Mouse (Mus musculus): Measurements from ENCODE around the gene Sestd1. TPM values are rescaled to one million over a fixed set of nuclear protein-coding genes. Genes with fewer than 3 reads are reported as not detected.

Sestd1 gene
- polyA plus RNA-seq, 1 experiment: 11.3 TPM

DNA sequence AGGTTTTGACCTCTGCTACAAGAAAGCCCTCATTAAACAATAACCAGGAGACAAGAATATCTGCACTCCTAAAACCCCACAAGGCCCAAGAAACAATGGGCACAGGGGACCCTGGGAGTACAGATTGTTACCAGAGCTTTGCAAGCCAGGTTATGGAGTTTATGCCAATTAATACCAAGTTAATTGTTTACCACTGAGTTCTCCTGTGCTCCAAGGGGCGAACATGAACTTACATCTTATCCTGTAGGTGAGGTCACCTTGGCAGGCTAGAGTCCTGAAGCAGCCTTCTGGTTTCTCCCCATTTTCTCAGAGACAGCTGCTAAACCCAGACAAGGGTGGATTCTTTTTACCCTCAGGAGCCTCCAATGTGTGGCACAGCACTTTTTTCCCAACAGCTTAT, 32.0 kb downstream of the Sestd1 start:
- H3K36me3 ChIP-seq (ENCODE audit: control insufficient read depth, insufficient read depth): no peaks in the 10 kb centered on the region
- H3K79me2 ChIP-seq (ENCODE audit: control insufficient read depth, insufficient read depth): peaks cover 6% of the 10 kb centered on the region
- no peak for TF ChIP-seq POLR2AphosphoS2 (IDR thresholded peaks at IDR 0.05; ENCODE audit: insufficient read length, low read depth)
- no peak for TF ChIP-seq E2F4 (IDR thresholded peaks at IDR 0.05; ENCODE audit: insufficient read depth)
- no peak for TF ChIP-seq MYOG (IDR thresholded peaks at IDR 0.05; ENCODE audit: control insufficient read depth in 1 of 3, insufficient read depth in 1 of 3, insufficient read length in 2 of 3, low read depth in 2 of 3)
- no peak for TF ChIP-seq USF1 (IDR thresholded peaks at IDR 0.05; ENCODE audit: low read depth)
- H3K27me3 ChIP-seq (ENCODE audit: control insufficient read depth, insufficient read depth, insufficient read length): no peaks in the 10 kb centered on the region
- no peak overlapping the region for H3ac ChIP-seq (ENCODE audit: control insufficient read depth, insufficient read length)
- H3K4me3 ChIP-seq: no peak overlapping the region
- H3K4me2 ChIP-seq (ENCODE audit: low read depth): no peak overlapping the region

DNA sequence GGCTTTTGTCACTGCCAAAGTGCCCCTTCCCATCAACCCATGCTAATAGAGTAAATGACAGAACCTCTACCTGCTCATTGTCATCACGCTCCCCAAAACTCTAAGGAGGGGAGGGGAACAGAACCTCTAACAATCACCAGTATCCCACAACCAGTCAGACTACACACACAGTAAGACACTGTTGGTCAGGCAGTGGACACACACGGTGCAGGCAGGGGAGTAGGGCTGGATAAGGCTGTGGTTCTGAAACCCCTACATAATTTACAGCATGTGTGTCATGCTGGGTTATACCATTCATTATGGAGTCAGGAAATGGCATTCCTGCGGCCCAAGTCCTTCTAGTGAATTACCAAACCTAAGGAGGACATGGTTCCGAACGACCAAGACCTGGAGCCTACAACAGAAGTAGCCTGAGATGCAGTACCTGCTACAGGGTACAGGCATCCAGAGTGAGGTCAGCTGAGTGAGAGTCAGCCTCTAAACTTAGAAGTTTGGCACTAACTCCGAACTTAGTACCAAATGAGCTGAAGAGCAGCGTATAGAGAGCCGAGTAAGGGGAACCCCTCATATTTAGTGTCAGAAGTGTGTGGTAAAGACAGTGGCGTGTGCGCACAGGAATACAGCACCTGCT, 33.1 kb downstream of the Sestd1 start:
- no peaks in the 10 kb centered on the region for H3K27me3 ChIP-seq (ENCODE audit: control insufficient read depth, insufficient read depth, insufficient read length)
- TF ChIP-seq POLR2A (IDR thresholded peaks at IDR 0.05; ENCODE audit: insufficient read length, low read depth) (no peak), MYOG (IDR thresholded peaks at IDR 0.05; ENCODE audit: control insufficient read depth in 1 of 3, insufficient read depth in 1 of 3, insufficient read length in 2 of 3, low read depth in 2 of 3) (no peak), TCF12 (IDR thresholded peaks at IDR 0.05; ENCODE audit: insufficient read depth, poor library complexity, severe bottlenecking) (no peak), MYOD1 (IDR thresholded peaks at IDR 0.05; ENCODE audit: control insufficient read depth in 1 of 3, insufficient read length in 2 of 3, low read depth in 2 of 3) (no peak)
- no peak overlapping the region for H3K4me3 ChIP-seq
- no peak overlapping the region for H3K4me2 ChIP-seq (ENCODE audit: low read depth)
- no peak overlapping the region for H3ac ChIP-seq (ENCODE audit: control insufficient read depth, insufficient read length)
- peaks cover 6% of the 10 kb centered on the region for H3K79me2 ChIP-seq (ENCODE audit: control insufficient read depth, insufficient read depth)
- no peaks in the 10 kb centered on the region for H3K36me3 ChIP-seq (ENCODE audit: control insufficient read depth, insufficient read depth)

DNA sequence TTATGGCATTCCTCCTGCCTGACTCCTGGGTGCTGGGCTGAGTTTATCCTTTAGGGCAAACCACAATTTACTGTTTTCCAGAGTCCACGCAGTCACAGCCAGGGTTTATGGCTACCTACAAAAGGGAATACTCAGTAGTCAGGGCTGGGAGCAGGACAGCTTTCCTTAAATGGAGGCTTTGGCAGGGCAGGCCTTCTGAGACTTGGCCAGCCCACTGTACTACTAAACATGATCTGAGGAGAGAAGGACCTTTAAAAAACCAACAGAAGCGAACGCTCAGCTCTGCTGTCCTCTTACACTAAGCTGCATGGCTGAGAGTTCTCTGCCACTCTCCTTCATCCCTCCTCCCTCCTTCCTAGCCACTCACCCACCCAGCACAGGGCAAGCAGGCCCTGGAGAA, 34.6 kb downstream of the Sestd1 start:
- Histone ChIP-seq H3K4me3 (no peak overlapping the region), H3ac (ENCODE audit: control insufficient read depth, insufficient read length) (no peak overlapping the region), H3K79me2 (ENCODE audit: control insufficient read depth, insufficient read depth) (peaks cover 6% of the 10 kb centered on the region), H3K27me3 (ENCODE audit: control insufficient read depth, insufficient read depth, insufficient read length) (no peaks in the 10 kb centered on the region), H3K4me2 (ENCODE audit: low read depth) (no peak overlapping the region), H3K36me3 (ENCODE audit: control insufficient read depth, insufficient read depth) (peaks cover 9% of the 10 kb centered on the region)
- TF ChIP-seq POLR2AphosphoS2 (IDR thresholded peaks at IDR 0.05; ENCODE audit: insufficient read length, low read depth): no peak
- TF ChIP-seq MAX (IDR thresholded peaks at IDR 0.05; ENCODE audit: low read depth): no peak
- TF ChIP-seq POLR2A (IDR thresholded peaks at IDR 0.05; ENCODE audit: insufficient read length, low read depth): no peak

DNA sequence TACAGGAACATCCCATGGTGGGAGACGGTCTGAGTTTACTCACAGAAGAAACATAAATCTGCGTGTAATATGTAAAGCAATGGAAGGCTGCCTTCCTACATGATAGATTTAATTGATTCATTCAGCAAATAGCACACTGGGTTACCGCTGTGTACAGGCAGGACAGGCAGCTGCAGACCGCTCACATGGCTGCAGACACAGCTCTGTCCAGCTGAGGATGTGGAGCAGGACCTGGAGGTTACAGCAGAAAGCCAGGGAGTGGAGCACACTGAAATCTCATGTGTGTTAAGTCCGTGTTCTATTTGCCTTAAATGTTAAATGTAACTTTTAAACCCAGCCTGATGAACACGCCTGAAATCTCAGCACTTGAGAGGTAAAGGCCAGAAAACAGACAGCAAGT, 38.1 kb downstream of the Sestd1 start:
- H3K4me3 ChIP-seq: no peak overlapping the region
- TF ChIP-seq POLR2A (IDR thresholded peaks at IDR 0.05; ENCODE audit: insufficient read length, low read depth): no peak
- no peak for TF ChIP-seq MAX (IDR thresholded peaks at IDR 0.05; ENCODE audit: low read depth)
- TF ChIP-seq TCF12 (IDR thresholded peaks at IDR 0.05; ENCODE audit: insufficient read depth, poor library complexity, severe bottlenecking): no peak
- TF ChIP-seq MYOD1 (IDR thresholded peaks at IDR 0.05; ENCODE audit: control insufficient read depth in 1 of 3, insufficient read length in 2 of 3, low read depth in 2 of 3): no peak
- TF ChIP-seq E2F4 (IDR thresholded peaks at IDR 0.05; ENCODE audit: insufficient read depth): no peak
- no peak for TF ChIP-seq SRF (IDR thresholded peaks at IDR 0.05; ENCODE audit: control insufficient read depth, insufficient read length, low read depth)
- no peak for TF ChIP-seq CEBPB (IDR thresholded peaks at IDR 0.05; ENCODE audit: insufficient read depth, poor library complexity, severe bottlenecking)
- no peak for TF ChIP-seq REST (IDR thresholded peaks at IDR 0.05; ENCODE audit: insufficient read depth, insufficient read length)
- TF ChIP-seq MYOG (IDR thresholded peaks at IDR 0.05; ENCODE audit: control insufficient read depth in 1 of 3, insufficient read depth in 1 of 3, insufficient read length in 2 of 3, low read depth in 2 of 3): no peak
- no peak for TF ChIP-seq USF1 (IDR thresholded peaks at IDR 0.05; ENCODE audit: low read depth)
- no peak for TF ChIP-seq TCF3 (IDR thresholded peaks at IDR 0.05; ENCODE audit: insufficient read length, low read depth)
- TF ChIP-seq POLR2AphosphoS2 (IDR thresholded peaks at IDR 0.05; ENCODE audit: insufficient read length, low read depth): no peak
- peaks cover 6% of the 10 kb centered on the region for H3K79me2 ChIP-seq (ENCODE audit: control insufficient read depth, insufficient read depth)
- no peak overlapping the region for H3K4me2 ChIP-seq (ENCODE audit: low read depth)
- peaks cover 9% of the 10 kb centered on the region for H3K36me3 ChIP-seq (ENCODE audit: control insufficient read depth, insufficient read depth)
- no peak overlapping the region for H3ac ChIP-seq (ENCODE audit: control insufficient read depth, insufficient read length)
- no peaks in the 10 kb centered on the region for H3K27me3 ChIP-seq (ENCODE audit: control insufficient read depth, insufficient read depth, insufficient read length)

DNA sequence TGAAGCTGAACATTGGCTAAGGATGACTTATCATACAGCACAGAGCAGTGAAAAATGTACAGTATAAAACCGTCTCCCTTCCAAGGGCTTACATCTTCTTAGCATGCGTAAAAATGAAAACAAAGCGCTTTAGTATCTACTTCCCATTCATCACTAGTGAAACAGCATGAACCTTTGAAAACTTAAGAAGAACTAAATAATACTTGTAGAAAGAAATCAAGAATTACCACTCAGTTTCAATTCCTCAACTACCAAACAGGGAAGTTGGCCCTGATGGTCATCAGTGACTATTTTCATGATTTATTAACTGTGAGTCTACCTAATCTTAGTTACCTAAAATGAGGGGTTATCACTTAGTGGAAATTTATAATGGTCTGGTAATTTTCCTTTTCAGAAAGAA, 41.8 kb downstream of the Sestd1 start:
- TF ChIP-seq SRF (IDR thresholded peaks at IDR 0.05; ENCODE audit: control insufficient read depth, insufficient read length, low read depth) (no peak), POLR2AphosphoS2 (IDR thresholded peaks at IDR 0.05; ENCODE audit: insufficient read length, low read depth) (no peak), REST (IDR thresholded peaks at IDR 0.05; ENCODE audit: insufficient read depth, insufficient read length) (no peak)
- Histone ChIP-seq H3K27me3 (ENCODE audit: control insufficient read depth, insufficient read depth, insufficient read length) (no peaks in the 10 kb centered on the region), H3K4me3 (no peak overlapping the region), H3K79me2 (ENCODE audit: control insufficient read depth, insufficient read depth) (no peaks in the 10 kb centered on the region), H3ac (ENCODE audit: control insufficient read depth, insufficient read length) (no peak overlapping the region), H3K36me3 (ENCODE audit: control insufficient read depth, insufficient read depth) (peaks cover 20% of the 10 kb centered on the region), H3K4me2 (ENCODE audit: low read depth) (no peak overlapping the region)

DNA sequence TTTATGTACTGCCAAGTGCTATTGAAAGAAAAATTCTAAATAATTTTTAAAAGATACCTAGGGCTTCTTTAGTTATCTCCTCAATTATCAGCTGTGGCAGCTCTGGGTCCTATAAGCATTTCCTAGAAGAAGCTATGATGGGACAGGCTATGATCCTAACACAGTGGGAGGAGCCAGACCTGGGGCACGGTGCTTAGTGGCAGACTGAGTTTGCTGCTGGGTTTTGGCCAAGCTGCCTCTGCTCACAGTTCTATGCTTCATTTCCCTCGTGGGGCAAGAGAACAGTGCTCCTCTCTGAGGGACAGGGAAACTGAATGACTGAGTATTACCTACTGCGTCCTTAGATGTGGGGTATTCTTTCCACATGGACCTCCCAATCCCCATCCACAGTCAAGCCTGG, 42.3 kb downstream of the Sestd1 start:
- TF ChIP-seq REST (IDR thresholded peaks at IDR 0.05; ENCODE audit: insufficient read depth, insufficient read length): no peak
- TF ChIP-seq E2F4 (IDR thresholded peaks at IDR 0.05; ENCODE audit: insufficient read depth): no peak
- no peak for TF ChIP-seq SRF (IDR thresholded peaks at IDR 0.05; ENCODE audit: control insufficient read depth, insufficient read length, low read depth)
- TF ChIP-seq MYOG (IDR thresholded peaks at IDR 0.05; ENCODE audit: control insufficient read depth in 1 of 3, insufficient read depth in 1 of 3, insufficient read length in 2 of 3, low read depth in 2 of 3): no peak
- TF ChIP-seq CEBPB (IDR thresholded peaks at IDR 0.05; ENCODE audit: insufficient read depth, poor library complexity, severe bottlenecking): no peak
- H3K4me3 ChIP-seq: no peak overlapping the region
- no peaks in the 10 kb centered on the region for H3K27me3 ChIP-seq (ENCODE audit: control insufficient read depth, insufficient read depth, insufficient read length)
- H3K36me3 ChIP-seq (ENCODE audit: control insufficient read depth, insufficient read depth): peaks cover 21% of the 10 kb centered on the region
- H3K4me2 ChIP-seq (ENCODE audit: low read depth): no peak overlapping the region
- H3ac ChIP-seq (ENCODE audit: control insufficient read depth, insufficient read length): no peak overlapping the region
- H3K79me2 ChIP-seq (ENCODE audit: control insufficient read depth, insufficient read depth): no peaks in the 10 kb centered on the region

Data from myocyte (in vitro differentiated cells).